Mouse (Mus musculus) CH12F3 (cell line): ENCODE measurements around the gene Trim80.
"Not testable (repeated sequence)": the region's sequence is repeated elsewhere in the genome, so short reads cannot be mapped to it uniquely, and the experiment has no call there.

Experiments
- in situ Hi-C: fragments of 300-500 bp; cut with MboI; formaldehyde crosslinking; loops from 2 replicates; pipeline ENCODE4 v1.14.3; 2020; ENCODE audit warnings: low sequenced_read_pairs

Gene Trim80

GRCm38 (mm10) chr11:115460976-115461375 lies 20.6 kb downstream of the Trim80 start:
- in situ Hi-C loops: no loop called here

- in situ Hi-C loops: no loop called here
Observed at GRCm38 (mm10) chr11:115461846-115462242, 21.5 kb downstream of the Trim80 start.

- in situ Hi-C loops: no loop called here
Observed at GRCm38 (mm10) chr11:115462243-115462891, 22.0 kb downstream of the Trim80 start, which contains the start of gene Slc16a5. Slc16a5 (plus strand) TSS chr11:115462474.

GRCm38 (mm10) chr11:115463397-115463796 lies 23.1 kb downstream of the Trim80 start:
- in situ Hi-C loops: no loop called here

- in situ Hi-C loops: no loop called here
Observed at GRCm38 (mm10) chr11:115464851-115465250, 24.5 kb downstream of the Trim80 start.

GRCm38 (mm10) chr11:115467217-115467618 lies 26.9 kb downstream of the Trim80 start:
- in situ Hi-C loops: no loop called here

GRCm38 (mm10) chr11:115472183-115472582 lies 31.8 kb downstream of the Trim80 start:
- in situ Hi-C loops: no loop called here

- in situ Hi-C loops: no loop called here
Observed at GRCm38 (mm10) chr11:115473626-115474275, 33.4 kb downstream of the Trim80 start.

GRCm38 (mm10) chr11:115475025-115475757 lies 34.8 kb downstream of the Trim80 start, which contains the start of gene Armc7:
Armc7 (plus strand) TSS chr11:115475667.
- in situ Hi-C loops: no loop called here

GRCm38 (mm10) chr11:115475758-115476237 lies 35.5 kb downstream of the Trim80 start:
- in situ Hi-C loops: no loop called here

- in situ Hi-C loops: not testable (repeated sequence)
Observed at GRCm38 (mm10) chr11:115476630-115477029, 36.3 kb downstream of the Trim80 start.

- in situ Hi-C loops: not testable (repeated sequence)
Observed at GRCm38 (mm10) chr11:115477388-115477787, 37.0 kb downstream of the Trim80 start.

GRCm38 (mm10) chr11:115478296-115478938 lies 38.1 kb downstream of the Trim80 start:
- in situ Hi-C loops: no loop called here

GRCm38 (mm10) chr11:115481553-115482259 lies 41.4 kb downstream of the Trim80 start:
- in situ Hi-C loops: no loop called here

GRCm38 (mm10) chr11:115483278-115483677 lies 42.9 kb downstream of the Trim80 start:
- in situ Hi-C loops: no loop called here

GRCm38 (mm10) chr11:115483726-115484125 lies 43.4 kb downstream of the Trim80 start:
- in situ Hi-C loops: no loop called here

GRCm38 (mm10) chr11:115485155-115485554 lies 44.8 kb downstream of the Trim80 start:
- in situ Hi-C loops: no loop called here

GRCm38 (mm10) chr11:115488551-115489104 lies 48.3 kb downstream of the Trim80 start:
- in situ Hi-C loops: no loop called here

- in situ Hi-C loops: no loop called here
Observed at GRCm38 (mm10) chr11:115490441-115491355, 50.4 kb downstream of the Trim80 start.
